8 mouse cellular contexts compared by ENCODE assay signal in genomic region chr6:4602012-4602411, GRCm38 (mm10). TPM values are rescaled to one million over a fixed set of nuclear protein-coding genes. Genes with fewer than 3 reads are reported as not detected.
DNase-seq lines count a peak whose midpoint lies in the region; ATAC-seq lines count a peak whose summit lies in the region.

No protein-coding gene starts in this region.

- H3K4me2 ChIP-seq in kidney, embryonic 16.5 days (replicated peaks; ENCODE audit: low read depth, low read length): peak overlapping the region; percentile 94
- H3K4me2 ChIP-seq in hindbrain, embryonic 16.5 days (ENCODE audit: low read length): peak overlapping the region; percentile 98
- peak overlapping the region; percentile 96 for H3K4me2 ChIP-seq in midbrain, embryonic 15.5 days

- peak overlapping the region; percentile 84 for H3K4me3 ChIP-seq in kidney, embryonic 16.5 days (ENCODE audit: low read length)
- H3K4me3 ChIP-seq in embryonic facial prominence, embryonic 10.5 days: peak overlapping the region; percentile 82
- peak overlapping the region; percentile 80 for H3K4me3 ChIP-seq in hindbrain, embryonic 16.5 days (ENCODE audit: low read length)
- H3K4me3 ChIP-seq in midbrain, embryonic 15.5 days: peak overlapping the region; percentile 79

- no peaks in the 10 kb centered on the region for H3K9me3 ChIP-seq in kidney, embryonic 16.5 days (ENCODE audit: low read length)
- no peaks in the 10 kb centered on the region for H3K9me3 ChIP-seq in embryonic facial prominence, embryonic 10.5 days
- H3K9me3 ChIP-seq in hindbrain, embryonic 16.5 days (ENCODE audit: control insufficient read depth, low read length): no peaks in the 10 kb centered on the region
- no peaks in the 10 kb centered on the region for H3K9me3 ChIP-seq in midbrain, embryonic 15.5 days

- no peaks in the 10 kb centered on the region for H3K27me3 ChIP-seq in kidney, embryonic 16.5 days (ENCODE audit: insufficient read depth, low read length)
- H3K27me3 ChIP-seq in embryonic facial prominence, embryonic 10.5 days (replicated peaks; ENCODE audit: low read depth, poor library complexity, severe bottlenecking): no peaks in the 10 kb centered on the region
- H3K27me3 ChIP-seq in hindbrain, embryonic 16.5 days (replicated peaks; ENCODE audit: control insufficient read depth, insufficient read depth, low read length): no peaks in the 10 kb centered on the region
- H3K27me3 ChIP-seq in midbrain, embryonic 15.5 days (replicated peaks): no peaks in the 10 kb centered on the region

- ATAC-seq in kidney, embryonic 16.5 days (ENCODE audit: low FRiP score, low TSS enrichment): no peak
- no peak for ATAC-seq in hindbrain, embryonic 16.5 days
- no peak for ATAC-seq in midbrain, embryonic 15.5 days (replicated peaks)

- intact Hi-C loops in left cerebral cortex, postnatal 25 days (cut with DNase I): loop anchor here (5.0 kb wide), 1 partner anchor 300 kb away; the partner anchor contains the start of gene Ppp1r9a

- H3K36me3 ChIP-seq in kidney, embryonic 16.5 days (ENCODE audit: insufficient read depth, low read length): no peaks in the 10 kb centered on the region
- no peaks in the 10 kb centered on the region for H3K36me3 ChIP-seq in embryonic facial prominence, embryonic 10.5 days (replicated peaks)
- H3K36me3 ChIP-seq in hindbrain, embryonic 16.5 days (ENCODE audit: control insufficient read depth, insufficient read depth, low read length): no peaks in the 10 kb centered on the region
- no peaks in the 10 kb centered on the region for H3K36me3 ChIP-seq in midbrain, embryonic 15.5 days (replicated peaks)

- WGBS in kidney, embryonic 16.5 days: 64% methylated on average over 5 of the region's 5 CpGs
- 60% methylated on average over 5 of the region's 5 CpGs for WGBS in embryonic facial prominence, embryonic 10.5 days
- 41% methylated on average over 5 of the region's 5 CpGs for WGBS in hindbrain, embryonic 16.5 days
- WGBS in midbrain, embryonic 15.5 days: 67% methylated on average over 5 of the region's 5 CpGs

- H3K27ac ChIP-seq in kidney, embryonic 16.5 days (ENCODE audit: low read length): no peak overlapping the region
- H3K27ac ChIP-seq in embryonic facial prominence, embryonic 10.5 days (replicated peaks): peak overlapping the region; percentile 100
- H3K27ac ChIP-seq in hindbrain, embryonic 16.5 days (ENCODE audit: low read depth, low read length): no peak overlapping the region
- peak overlapping the region; percentile 96; the same call in 1 of the 2 replicates for H3K27ac ChIP-seq in midbrain, embryonic 15.5 days

- H3K9ac ChIP-seq in kidney, embryonic 16.5 days (replicated peaks; ENCODE audit: low read length): no peak overlapping the region
- H3K9ac ChIP-seq in hindbrain, embryonic 16.5 days (ENCODE audit: low read depth, low read length): no peak overlapping the region; the same call in 1 of the 2 replicates
- no peak overlapping the region for H3K9ac ChIP-seq in midbrain, embryonic 15.5 days

- no peak for DNase-seq in kidney, adult 8-10 months
- no peak for DNase-seq in embryonic facial prominence, embryonic 10.5 days (ENCODE audit: low spot score)
- no peak for DNase-seq in adrenal gland, adult 2 months
- DNase-seq in left cerebral cortex, postnatal 25 days (ENCODE audit: low spot score in 2 of 2): no peak
- DNase-seq in gastrocnemius, postnatal 4 days (ENCODE audit: low spot score in 2 of 2): no peak

- H3K4me1 ChIP-seq in kidney, embryonic 16.5 days (ENCODE audit: insufficient read depth, low read length): peaks cover 28% of the 10 kb centered on the region
- peaks cover 65% of the 10 kb centered on the region for H3K4me1 ChIP-seq in embryonic facial prominence, embryonic 10.5 days
- peaks cover 12% of the 10 kb centered on the region for H3K4me1 ChIP-seq in hindbrain, embryonic 16.5 days (ENCODE audit: control insufficient read depth, insufficient read depth, low read depth, low read length)
- peaks cover 25% of the 10 kb centered on the region for H3K4me1 ChIP-seq in midbrain, embryonic 15.5 days

RNA-seq across cellular contexts. Expression of gene Casd1, which starts 1.4 kb away (rescaled TPM):
- 29.7 and 30.1 TPM in 2 replicates for polyA plus RNA-seq in kidney, embryonic 16.5 days (2015; fragmentation: Nextera tagmentation; extraction: Ambion mirVana)
- polyA plus RNA-seq in embryonic facial prominence, embryonic 10.5 days (2016; fragmentation: Nextera tagmentation; extraction: Ambion mirVana): 48.0 and 48.5 TPM in 2 replicates
- 42.1 and 43.4 TPM in 2 replicates for polyA plus RNA-seq in hindbrain, embryonic 16.5 days (2015; fragmentation: Nextera tagmentation; extraction: Ambion mirVana)
- 46.0 and 47.5 TPM in 2 replicates for polyA plus RNA-seq in midbrain, embryonic 15.5 days (2015; fragmentation: Nextera tagmentation; extraction: Ambion mirVana)
- total RNA-seq in adrenal gland, adult 2 months (2021): 10 to 100 TPM; 27.5 to 32.3 TPM
- polyA plus RNA-seq in adrenal gland, adult 2 months (2012; rRNA removed): 25.6 and 36.5 TPM in 2 replicates
- 10 to 100 TPM; 50.7 to 53.1 TPM for total RNA-seq in left cerebral cortex, postnatal 25 days (2021)
- 10 to 100 TPM; 51.1 TPM for total RNA-seq in gastrocnemius, postnatal 4 days (2021)

Comparison
In these comparisons a context has a peak if more than half of its experiments do, and no peak if none do; other contexts are left out.
1. H3K27ac ChIP-seq: peak in embryonic facial prominence, embryonic 10.5 days (single experiment) and midbrain, embryonic 15.5 days (single experiment); none in kidney, embryonic 16.5 days (single experiment) and hindbrain, embryonic 16.5 days (single experiment).
2. Peak in every context shown above with its lines, with median percentiles within 50 percentile points of each other: H3K4me2 ChIP-seq and H3K4me3 ChIP-seq.